Mouse (Mus musculus): ENCODE data around the gene Smim20. TPM values are rescaled to one million over a fixed set of nuclear protein-coding genes. Genes with fewer than 3 reads are reported as not detected.

Smim20 gene
- polyA plus RNA-seq, 1 experiment from 2014 or later, result 77.5 TPM

DNA sequence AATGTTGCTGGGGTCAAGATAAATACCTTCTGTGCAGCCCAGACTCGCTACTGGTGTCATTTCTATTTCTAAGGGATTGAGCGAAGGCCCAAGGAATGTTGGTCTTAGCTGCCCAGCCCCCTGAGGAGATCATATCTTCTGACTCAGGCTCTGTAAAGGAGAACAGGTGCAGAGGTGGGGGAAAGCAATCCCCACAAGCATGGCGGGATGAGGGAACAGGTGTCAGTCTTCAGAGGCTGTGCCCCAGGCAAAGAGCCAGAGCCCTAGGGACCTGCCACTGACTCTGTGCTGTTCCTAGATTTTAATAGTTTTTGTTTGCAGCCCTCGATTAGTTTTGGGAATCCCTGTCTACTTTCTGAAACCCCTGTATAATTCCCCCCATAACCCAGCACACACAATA, 702 bp upstream of the Smim20 start:
- no peaks in the 10 kb centered on the region for H3K27me3 ChIP-seq
- H3K27ac ChIP-seq, result no peak overlapping the region
- peaks cover 14% of the 10 kb centered on the region for H3K4me1 ChIP-seq
- no peak overlapping the region for H3K4me3 ChIP-seq
- no peaks in the 10 kb centered on the region for H3K9me3 ChIP-seq
- no peak overlapping the region for H3K9ac ChIP-seq
- H3K36me3 ChIP-seq, result no peaks in the 10 kb centered on the region
- H3K4me2 ChIP-seq, result no peak overlapping the region
- WGBS, result 69% methylated on average over 4 of the region's 4 CpGs
- ATAC-seq (ENCODE audit: insufficient number of reproducible peaks, insufficient read depth, low FRiP score, low TSS enrichment, low read depth), result no peak

DNA sequence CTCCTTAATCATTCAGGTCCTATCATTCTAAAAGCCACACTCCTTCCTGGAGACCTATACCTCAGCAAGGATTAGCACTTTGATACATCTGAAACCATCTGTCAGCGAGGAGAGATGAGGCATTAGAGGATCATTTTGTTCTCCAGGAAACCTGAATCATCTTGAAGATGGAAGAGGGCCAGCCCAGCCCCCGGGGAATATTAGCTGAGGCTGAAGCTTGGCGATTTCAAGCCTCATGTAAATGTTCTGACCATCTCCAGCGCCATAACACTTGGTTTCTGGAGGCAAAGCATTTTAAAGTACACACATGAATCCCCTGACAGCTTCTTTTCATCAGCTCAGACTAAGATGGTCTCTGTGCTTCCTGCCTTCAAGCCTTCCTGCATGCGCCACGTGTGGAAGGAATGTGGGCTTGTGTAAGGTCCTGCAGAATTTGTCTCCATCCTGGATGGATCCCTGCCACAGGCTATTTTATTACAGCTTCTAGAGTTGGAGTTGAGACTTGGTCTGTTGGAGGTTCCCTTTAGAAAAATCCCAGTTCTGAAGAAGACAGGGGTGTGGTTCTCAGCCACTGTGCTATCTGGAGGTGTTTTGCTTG, 1.3 kb downstream of the Smim20 start:
- Histone ChIP-seq H3K36me3 (no peaks in the 10 kb centered on the region), H3K4me2 (peak overlapping the region; percentile 81)
- 63% methylated on average over 6 of the region's 6 CpGs for WGBS

DNA sequence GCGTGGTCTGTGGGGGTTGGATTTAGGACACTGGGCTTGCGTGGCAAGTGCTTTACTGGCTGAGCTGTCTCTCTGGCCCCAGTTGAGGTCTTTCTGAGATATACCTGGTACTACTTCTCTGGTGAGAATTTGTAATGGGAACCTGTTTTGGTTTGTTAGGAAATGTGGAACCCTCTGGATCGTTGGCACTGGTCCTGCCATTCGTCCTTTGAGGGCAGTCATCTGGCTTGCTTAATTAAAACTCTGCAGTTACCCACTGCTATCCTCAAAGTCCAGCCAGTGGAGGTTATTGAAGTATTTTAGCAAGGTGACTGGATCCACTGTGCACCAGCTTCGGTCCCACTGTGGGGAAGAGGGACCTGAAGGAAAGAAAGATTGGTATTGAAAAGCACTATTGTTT, 2.9 kb downstream of the Smim20 start:
- Histone ChIP-seq H3K4me3 (no peak overlapping the region), H3K27me3 (no peaks in the 10 kb centered on the region), H3K36me3 (no peaks in the 10 kb centered on the region), H3K4me2 (no peak overlapping the region), H3K4me1 (peaks cover 18% of the 10 kb centered on the region), H3K27ac (no peak overlapping the region), H3K9me3 (no peaks in the 10 kb centered on the region), H3K9ac (no peak overlapping the region)
- no peak for ATAC-seq (ENCODE audit: insufficient number of reproducible peaks, insufficient read depth, low FRiP score, low TSS enrichment, low read depth)
- WGBS, result 91% methylated on average over 5 of the region's 5 CpGs

More for the DNA sequence above, 1.3 kb downstream of the Smim20 start:
- no peaks in the 10 kb centered on the region for H3K27me3 ChIP-seq
- H3K9ac ChIP-seq, result 0 out of 2 replicates have a peak overlapping the region, but pooled peaks have one; percentile 6
- peaks cover 14% of the 10 kb centered on the region for H3K4me1 ChIP-seq
- no peak overlapping the region for H3K4me3 ChIP-seq
- no peak overlapping the region for H3K27ac ChIP-seq
- no peak for ATAC-seq (ENCODE audit: insufficient number of reproducible peaks, insufficient read depth, low FRiP score, low TSS enrichment, low read depth)
- no peaks in the 10 kb centered on the region for H3K9me3 ChIP-seq

DNA sequence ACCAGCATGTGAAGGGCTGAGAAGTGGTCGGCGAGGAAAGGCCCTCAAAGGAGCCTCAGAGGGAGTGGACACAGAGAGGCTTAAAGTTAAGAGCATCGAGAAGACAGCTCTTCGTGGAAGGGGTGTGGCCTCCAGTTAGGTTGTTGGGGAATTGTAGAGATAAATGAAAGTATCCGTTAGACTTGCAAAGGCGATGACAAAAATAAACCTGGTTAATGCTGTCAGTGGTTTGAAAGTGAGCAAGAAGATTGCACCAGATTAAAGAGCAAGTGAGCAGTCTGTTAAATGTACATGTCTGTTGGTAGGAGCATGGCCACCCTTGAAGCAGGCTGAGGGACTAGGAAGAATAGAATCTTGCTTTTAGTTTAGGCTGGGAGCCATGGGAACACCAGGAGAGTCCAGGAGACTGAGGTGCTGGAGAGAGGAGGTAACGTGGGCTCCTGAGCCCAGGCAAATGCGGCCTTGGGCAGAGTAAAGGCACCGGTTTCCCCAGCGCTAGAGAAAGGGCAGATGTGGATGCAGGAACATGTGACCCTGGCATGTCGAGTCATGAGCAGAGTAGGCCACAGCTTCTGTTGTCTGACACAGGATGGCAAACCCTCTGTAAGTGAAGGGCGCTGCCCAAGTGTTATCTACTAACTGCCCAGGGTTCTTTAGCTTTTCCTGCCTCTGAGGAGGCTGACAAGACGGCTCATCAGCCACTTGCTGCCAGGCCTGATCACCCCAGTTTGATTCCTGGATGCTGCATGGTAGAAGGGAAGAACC, 4.2 kb downstream of the Smim20 start:
- no peak for ATAC-seq (ENCODE audit: insufficient number of reproducible peaks, insufficient read depth, low FRiP score, low TSS enrichment, low read depth)
- H3K27me3 ChIP-seq, result no peaks in the 10 kb centered on the region
- 85% methylated on average over 13 of the region's 13 CpGs for WGBS

DNA sequence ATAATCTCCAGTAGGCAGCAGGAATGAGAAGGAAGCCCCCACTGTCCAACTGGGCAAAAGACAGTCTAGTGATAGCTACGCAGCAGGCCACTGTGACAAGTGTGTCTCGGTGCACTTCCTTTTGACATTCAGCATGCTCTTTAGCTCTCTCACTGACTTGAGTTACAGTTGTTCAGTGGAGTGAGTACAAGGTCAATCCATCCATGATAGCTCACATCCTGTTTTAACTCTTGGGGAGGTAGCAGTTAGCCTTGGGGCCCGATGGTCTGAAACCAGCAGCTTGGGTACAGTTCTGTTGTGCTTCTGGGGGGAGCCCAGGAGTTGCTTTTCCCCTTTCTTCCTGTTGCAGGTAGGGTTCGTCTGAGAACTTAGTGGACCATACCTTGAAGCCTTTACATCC, 5.7 kb downstream of the Smim20 start:
- no peak overlapping the region for H3K9ac ChIP-seq
- no peak for ATAC-seq (ENCODE audit: insufficient number of reproducible peaks, insufficient read depth, low FRiP score, low TSS enrichment, low read depth)
- peaks cover 5% of the 10 kb centered on the region; the same call in 1 of the 2 replicates for H3K27me3 ChIP-seq
- H3K27ac ChIP-seq, result no peak overlapping the region
- H3K4me2 ChIP-seq, result no peak overlapping the region
- H3K9me3 ChIP-seq, result no peaks in the 10 kb centered on the region
- H3K4me3 ChIP-seq, result no peak overlapping the region
- WGBS, result 93% methylated on average over 4 of the region's 4 CpGs
- 0 out of 2 replicates have a peak, but pooled peaks cover 2% of the 10 kb centered on the region for H3K36me3 ChIP-seq
- peaks cover 34% of the 10 kb centered on the region for H3K4me1 ChIP-seq

More for the DNA sequence above, 4.2 kb downstream of the Smim20 start:
- Histone ChIP-seq H3K27ac (no peak overlapping the region), H3K9me3 (no peaks in the 10 kb centered on the region), H3K4me3 (no peak overlapping the region), H3K36me3 (no peaks in the 10 kb centered on the region), H3K4me2 (no peak overlapping the region), H3K4me1 (peaks cover 27% of the 10 kb centered on the region), H3K9ac (no peak overlapping the region)

DNA sequence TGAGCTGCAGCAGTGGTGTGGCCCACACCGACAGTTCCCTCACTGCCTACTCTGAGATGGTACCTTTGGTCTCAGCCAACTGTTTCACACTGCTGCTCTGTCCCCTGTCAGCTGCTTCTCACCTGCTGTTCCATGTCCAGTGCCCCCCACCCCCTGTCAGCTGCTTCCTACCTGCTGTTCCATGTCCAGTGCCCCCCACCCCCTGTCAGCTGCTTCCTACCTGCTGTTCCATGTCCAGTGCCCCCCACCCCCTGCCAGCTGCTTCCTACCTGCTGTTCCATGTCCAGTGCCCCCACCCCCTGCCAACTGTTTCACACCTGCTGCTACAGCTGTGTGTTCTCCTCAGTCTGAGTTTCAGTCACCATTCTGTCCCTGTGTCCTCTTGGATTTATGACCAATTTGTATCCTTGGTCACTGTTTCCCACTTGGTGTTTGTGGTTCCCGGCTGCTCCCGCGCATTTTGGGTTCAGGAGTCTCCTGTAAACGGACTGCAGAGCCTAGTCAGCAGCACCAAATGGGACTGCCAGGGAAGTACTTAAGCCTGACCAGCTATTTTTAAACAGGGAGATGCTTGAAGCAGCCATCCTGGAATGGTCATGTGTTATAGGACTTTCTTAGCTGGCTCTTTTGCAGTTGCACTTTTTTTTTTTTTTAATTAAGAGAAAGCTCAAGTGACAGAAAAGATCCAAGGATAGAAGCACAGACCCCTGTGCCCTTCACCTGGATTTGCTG, 7.0 kb downstream of the Smim20 start:
- WGBS, result 92% methylated on average over 5 of the region's 5 CpGs
- peaks cover 11% of the 10 kb centered on the region for H3K36me3 ChIP-seq
- peaks cover 24% of the 10 kb centered on the region for H3K4me1 ChIP-seq
- H3K27ac ChIP-seq, result no peak overlapping the region
- no peak for ATAC-seq (ENCODE audit: insufficient number of reproducible peaks, insufficient read depth, low FRiP score, low TSS enrichment, low read depth)
- H3K9me3 ChIP-seq, result no peaks in the 10 kb centered on the region
- H3K9ac ChIP-seq, result no peak overlapping the region
- H3K4me2 ChIP-seq, result no peak overlapping the region
- no peak overlapping the region for H3K4me3 ChIP-seq
- H3K27me3 ChIP-seq, result peaks cover 15% of the 10 kb centered on the region

DNA sequence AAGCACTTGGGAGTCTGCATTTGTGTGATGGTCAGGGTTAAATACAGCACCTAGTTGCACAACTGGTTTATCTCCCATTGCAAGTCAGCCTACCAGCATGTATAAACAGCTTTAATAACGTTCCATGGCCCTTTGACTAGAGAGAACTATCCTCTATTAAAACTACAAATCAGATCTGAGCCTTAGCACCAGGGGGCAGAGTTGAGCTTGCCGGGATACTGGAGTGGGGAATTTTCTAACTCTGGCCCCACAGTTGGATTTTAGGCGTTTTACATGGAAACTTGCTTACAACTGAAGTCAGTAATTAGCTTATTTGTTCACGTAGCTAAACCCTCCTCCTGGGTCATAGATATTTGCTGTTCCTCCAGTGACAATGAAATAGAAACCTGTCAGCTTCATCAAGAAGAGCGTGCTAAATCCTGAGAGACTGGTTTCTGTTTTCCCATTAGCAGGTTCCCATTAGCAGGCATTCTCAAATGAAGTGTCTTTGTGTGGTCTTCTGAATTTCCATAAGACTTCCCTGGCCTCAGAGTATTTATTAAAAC, 8.0 kb downstream of the Smim20 start:
- Histone ChIP-seq H3K4me1 (peaks cover 24% of the 10 kb centered on the region), H3K27ac (no peak overlapping the region), H3K9ac (no peak overlapping the region), H3K9me3 (no peaks in the 10 kb centered on the region), H3K27me3 (peaks cover 15% of the 10 kb centered on the region), H3K4me2 (no peak overlapping the region), H3K4me3 (no peak overlapping the region), H3K36me3 (peaks cover 11% of the 10 kb centered on the region)
- WGBS, result 34% methylated on average over 5 of the region's 5 CpGs
- ATAC-seq (ENCODE audit: insufficient number of reproducible peaks, insufficient read depth, low FRiP score, low TSS enrichment, low read depth), result no peak

DNA sequence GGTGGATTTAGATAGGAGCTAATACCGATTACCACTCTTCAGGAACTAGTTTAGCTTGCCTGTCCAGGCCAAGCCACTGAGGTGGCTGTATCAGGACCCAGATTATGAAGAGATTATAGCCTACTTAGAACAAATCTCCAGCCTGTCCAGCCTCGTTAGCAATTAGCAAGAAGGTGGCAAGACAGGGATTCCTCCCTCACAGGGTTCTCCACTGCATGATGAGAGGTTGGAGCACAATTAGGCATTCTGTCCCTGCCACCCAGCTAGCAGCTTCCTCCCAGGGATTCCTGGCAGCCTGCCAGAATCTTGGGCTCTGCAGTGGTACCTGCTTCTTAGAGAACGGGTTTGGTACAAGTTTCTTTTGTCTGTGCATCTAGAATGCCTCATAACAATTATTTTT, 8.5 kb downstream of the Smim20 start:
- Histone ChIP-seq H3K36me3 (peaks cover 11% of the 10 kb centered on the region), H3K9me3 (no peaks in the 10 kb centered on the region), H3K4me2 (no peak overlapping the region), H3K9ac (no peak overlapping the region), H3K27ac (no peak overlapping the region), H3K4me3 (no peak overlapping the region), H3K4me1 (peaks cover 24% of the 10 kb centered on the region), H3K27me3 (peaks cover 15% of the 10 kb centered on the region)
- WGBS, result 51% methylated on average over 3 of the region's 3 CpGs
- ATAC-seq (ENCODE audit: insufficient number of reproducible peaks, insufficient read depth, low FRiP score, low TSS enrichment, low read depth), result no peak

DNA sequence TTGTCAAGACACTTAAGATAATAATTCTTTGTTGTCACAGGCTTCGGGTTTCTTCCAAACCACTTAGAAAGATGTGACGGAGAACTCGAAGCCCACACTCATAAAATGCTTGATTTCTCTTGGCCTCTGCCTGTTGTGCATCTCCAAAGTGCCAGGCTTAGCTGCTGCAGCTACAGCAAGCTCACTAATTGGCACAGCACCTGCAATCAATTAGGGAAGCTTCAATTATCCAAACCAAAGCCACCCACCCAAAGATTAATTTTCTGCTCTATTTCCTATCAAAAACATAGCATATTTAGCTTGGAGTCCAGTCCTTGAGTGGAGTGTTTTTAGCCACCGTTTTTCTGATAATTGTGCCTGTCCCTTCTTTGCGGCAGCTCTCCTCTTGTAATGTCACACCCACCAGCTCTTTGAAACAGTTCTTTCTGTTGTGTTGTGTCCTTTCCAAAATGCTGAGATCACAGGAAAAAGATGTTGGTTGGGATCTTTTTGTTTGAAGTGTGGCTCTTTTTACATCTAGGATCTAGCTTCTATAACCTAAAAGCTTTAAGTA, 9.7 kb downstream of the Smim20 start:
- Histone ChIP-seq H3K27me3 (peaks cover 15% of the 10 kb centered on the region), H3K9ac (no peak overlapping the region), H3K9me3 (no peaks in the 10 kb centered on the region), H3K4me3 (no peak overlapping the region), H3K27ac (no peak overlapping the region), H3K4me1 (peaks cover 24% of the 10 kb centered on the region), H3K36me3 (peaks cover 11% of the 10 kb centered on the region), H3K4me2 (no peak overlapping the region)
- WGBS, result 31% methylated on average over 5 of the region's 5 CpGs
- no peak for ATAC-seq (ENCODE audit: insufficient number of reproducible peaks, insufficient read depth, low FRiP score, low TSS enrichment, low read depth)

DNA sequence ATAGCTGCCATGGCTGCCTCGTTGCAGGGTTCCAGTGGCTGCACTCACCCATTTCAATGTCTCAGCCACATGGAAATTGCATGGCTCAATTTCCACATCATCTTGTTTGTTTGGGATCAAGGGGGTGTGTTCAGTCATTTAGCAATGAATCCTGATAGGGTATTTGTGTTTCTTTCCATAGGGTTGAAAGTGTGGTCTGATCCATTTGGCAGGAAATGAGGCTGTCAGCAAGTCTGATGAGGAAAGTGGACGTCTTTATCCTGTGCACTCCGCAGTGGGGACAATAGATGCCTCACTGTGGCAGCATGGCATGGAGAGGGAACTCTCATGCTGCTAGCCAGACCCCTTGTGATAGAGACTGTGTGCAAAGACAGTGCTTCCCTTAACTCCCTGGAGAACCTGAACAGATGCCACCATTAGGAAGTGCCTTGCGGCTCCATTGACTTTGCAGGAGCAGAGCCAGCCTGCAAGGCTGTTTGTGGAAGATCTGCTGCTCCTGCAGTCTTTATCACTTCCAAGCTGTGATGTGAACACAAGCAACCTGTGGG, 10.9 kb downstream of the Smim20 start:
- no peak overlapping the region for H3K4me2 ChIP-seq
- peaks cover 15% of the 10 kb centered on the region for H3K27me3 ChIP-seq
- H3K27ac ChIP-seq, result no peak overlapping the region
- peaks cover 11% of the 10 kb centered on the region for H3K36me3 ChIP-seq
- H3K4me1 ChIP-seq, result peaks cover 24% of the 10 kb centered on the region
- no peak overlapping the region for H3K9ac ChIP-seq
- no peak for ATAC-seq (ENCODE audit: insufficient number of reproducible peaks, insufficient read depth, low FRiP score, low TSS enrichment, low read depth)
- no peak overlapping the region for H3K4me3 ChIP-seq
- 56% methylated on average over 4 of the region's 4 CpGs for WGBS
- H3K9me3 ChIP-seq, result no peaks in the 10 kb centered on the region

DNA sequence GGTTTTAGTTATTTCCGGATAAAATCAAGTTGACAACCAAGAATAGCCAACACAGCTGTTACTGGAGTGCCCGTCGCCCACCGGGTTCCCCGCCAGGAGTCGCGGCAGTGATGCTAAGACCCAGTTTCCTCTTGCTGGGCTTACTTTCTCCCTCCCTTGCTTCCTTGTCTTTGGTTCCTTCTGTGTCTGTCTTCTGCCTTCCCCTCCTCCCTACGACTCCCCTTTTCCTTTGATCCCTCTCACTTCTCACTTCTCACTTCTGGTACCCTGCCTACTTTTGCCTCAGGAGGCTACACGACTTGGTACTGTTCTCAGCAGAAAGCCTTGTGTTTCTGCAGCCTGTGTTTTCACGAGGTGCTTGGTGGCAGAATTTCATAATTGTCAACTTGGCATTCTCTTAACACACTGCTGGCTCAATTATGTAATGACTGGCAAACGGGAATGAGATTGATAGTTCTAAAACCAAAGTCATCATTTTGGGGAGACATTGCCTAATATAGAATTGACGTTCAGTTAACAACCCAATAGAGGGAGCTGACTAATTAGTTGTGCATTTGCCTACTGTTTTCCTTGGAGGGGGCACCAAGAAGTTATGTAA, 12.4 kb downstream of the Smim20 start:
- H3K4me1 ChIP-seq, result peaks cover 24% of the 10 kb centered on the region
- ATAC-seq (ENCODE audit: insufficient number of reproducible peaks, insufficient read depth, low FRiP score, low TSS enrichment, low read depth), result no peak
- 80% methylated on average over 12 of the region's 12 CpGs for WGBS

More for the DNA sequence above, 12.4 kb downstream of the Smim20 start:
- Histone ChIP-seq H3K9me3 (no peaks in the 10 kb centered on the region), H3K4me2 (no peak overlapping the region), H3K36me3 (peaks cover 11% of the 10 kb centered on the region), H3K4me3 (no peak overlapping the region), H3K9ac (no peak overlapping the region), H3K27ac (no peak overlapping the region), H3K27me3 (peaks cover 15% of the 10 kb centered on the region)
